Mouse (Mus musculus) MEL (cell line): ENCODE results near the gene Brf1. TPM values are rescaled to one million over a fixed set of nuclear protein-coding genes. Genes with fewer than 3 reads are reported as not detected.

ENCODE experiments used
- DNase-seq: peaks from one replicate; pipeline ENCODE4 v3.0.0; 2011; ENCODE audit warnings: low read depth, low spot score
- H3K27ac ChIP-seq: 2 replicates; pipeline ENCODE4 v1.5.1; 2012; ENCODE audit warnings: low read depth, mild to moderate bottlenecking, control low read depth, low read length, moderate library complexity; ENCODE audit not compliant: control insufficient read depth
- H3K27me3 ChIP-seq, 2 experiments: fragments of 150-350 bp in 1 of 2; sonication (generic) in 1 of 2; 2 replicates each; pipeline ENCODE4 v1.6.1; 2012; ENCODE audit warnings: low read length in 2 of 2, mild to moderate bottlenecking in 2 of 2, improper control_type of control experiment in 1 of 2, moderate library complexity in 1 of 2; ENCODE audit not compliant: insufficient read depth in 2 of 2, control insufficient read depth in 1 of 2
- H3K36me3 ChIP-seq, 2 experiments: 2 replicates each; pipeline ENCODE4 v1.6.1; 2012 to 2014; ENCODE audit warnings: low read length in 2 of 2, improper control_type of control experiment in 1 of 2, inconsistent platforms in 1 of 2, mild to moderate bottlenecking in 1 of 2; ENCODE audit not compliant: insufficient read depth in 2 of 2, control insufficient read depth in 1 of 2
- H3K4me1 ChIP-seq, 2 experiments: fragments of 150-350 bp in 1 of 2; sonication (generic) in 1 of 2; 2 replicates each; pipeline ENCODE4 v1.6.1; 2012; ENCODE audit warnings: low read length in 2 of 2, improper control_type of control experiment in 1 of 2, mild to moderate bottlenecking in 1 of 2; ENCODE audit not compliant: insufficient read depth in 2 of 2, control insufficient read depth in 1 of 2
- H3K4me3 ChIP-seq, 2 experiments: fragments of 150-350 bp in 1 of 2; sonication (generic) in 1 of 2; 2 replicates each; pipeline ENCODE4 v1.5.1; 2012; ENCODE audit warnings: low read depth in 2 of 2, low read length in 2 of 2, mild to moderate bottlenecking in 2 of 2, moderate library complexity in 2 of 2, control low read depth in 1 of 2, improper control_type of control experiment in 1 of 2; ENCODE audit not compliant: control insufficient read depth in 1 of 2, insufficient read depth in 1 of 2
- H3K79me2 ChIP-seq: 2 replicates; pipeline ENCODE4 v1.6.1; 2012; ENCODE audit warnings: mild to moderate bottlenecking, low read length, moderate library complexity; ENCODE audit not compliant: control insufficient read depth, poor library complexity, insufficient read depth
- H3K9ac ChIP-seq: 2 replicates; pipeline ENCODE4 v1.6.1; 2012; ENCODE audit warnings: low read depth, mild to moderate bottlenecking, control low read depth, low read length, moderate library complexity; ENCODE audit not compliant: control insufficient read depth, poor library complexity, severe bottlenecking
- H3K9me3 ChIP-seq: fragments of 150-350 bp; sonication (generic); replicated peaks from 2 replicates; pipeline ENCODE4 v1.6.1; 2012; ENCODE audit warnings: mild to moderate bottlenecking, low read length, improper control_type of control experiment, moderate library complexity; ENCODE audit not compliant: insufficient read depth
- CHD2 ChIP-seq: IDR thresholded peaks from 2 replicates; pipeline ENCODE4 v1.6.1; 2011; ENCODE audit warnings: low read length, improper control_type of control experiment
- CTCF ChIP-seq, 3 experiments: IDR thresholded peaks in 2 of 3; conservative IDR thresholded peaks in 1 of 3; 2 replicates each; pipeline ENCODE4 v1.5.1; 2011 to 2012; ENCODE audit warnings: low read length in 3 of 3, low read depth in 2 of 3, mild to moderate bottlenecking in 2 of 3, improper control_type of control experiment in 1 of 3, inconsistent platforms in 1 of 3, mixed read lengths in 1 of 3, moderate library complexity in 1 of 3; ENCODE audit not compliant: control insufficient read depth in 1 of 3, insufficient read depth in 1 of 3, poor library complexity in 1 of 3, severe bottlenecking in 1 of 3
- ELF1 ChIP-seq: IDR thresholded peaks from 2 replicates; pipeline ENCODE4 v1.6.1; 2014; ENCODE audit warnings: low read depth, mild to moderate bottlenecking, inconsistent platforms, low read length, improper control_type of control experiment, moderate library complexity
- GATA1 ChIP-seq: IDR thresholded peaks from 2 replicates; pipeline ENCODE4 v1.6.1; 2011; ENCODE audit warnings: low read depth, low read length, improper control_type of control experiment
- MAFK ChIP-seq: IDR thresholded peaks from 2 replicates; pipeline ENCODE4 v1.6.1; 2011; ENCODE audit warnings: low read depth, mild to moderate bottlenecking, low read length, improper control_type of control experiment, borderline replicate concordance
- MAX ChIP-seq: IDR thresholded peaks from 2 replicates; pipeline ENCODE4 v1.6.1; 2011; ENCODE audit warnings: low read length, improper control_type of control experiment
- MEF2A ChIP-seq: IDR thresholded peaks from 2 replicates; pipeline ENCODE4 v1.6.1; 2014; ENCODE audit warnings: low read depth, mild to moderate bottlenecking, inconsistent platforms, low read length, improper control_type of control experiment; ENCODE audit not compliant: poor library complexity, insufficient replicate concordance, severe bottlenecking; ENCODE audit errors: extremely low read depth
- MYB ChIP-seq: IDR thresholded peaks from 2 replicates; pipeline ENCODE4 v1.6.1; 2011; ENCODE audit warnings: mild to moderate bottlenecking, low read depth, low read length, improper control_type of control experiment
- NELFE ChIP-seq: IDR thresholded peaks from 2 replicates; pipeline ENCODE4 v1.6.1; 2011; ENCODE audit warnings: low read depth, low read length, improper control_type of control experiment
- NRF1 ChIP-seq: IDR thresholded peaks from 2 replicates; pipeline ENCODE4 v1.6.1; 2014; ENCODE audit warnings: low read depth, mild to moderate bottlenecking, inconsistent platforms, low read length, improper control_type of control experiment, moderate library complexity; ENCODE audit not compliant: poor library complexity, insufficient read depth, severe bottlenecking
- POLR2AphosphoS5 ChIP-seq: IDR thresholded peaks from 2 replicates; pipeline ENCODE4 v1.6.1; 2012; ENCODE audit warnings: low read depth, borderline replicate concordance, mild to moderate bottlenecking, inconsistent platforms, low read length, moderate library complexity, mixed read lengths
- SIN3A ChIP-seq: IDR thresholded peaks from 2 replicates; pipeline ENCODE4 v1.6.1; 2012; ENCODE audit warnings: low read length, improper control_type of control experiment, inconsistent platforms
- SMC3 ChIP-seq: IDR thresholded peaks from 2 replicates; pipeline ENCODE4 v1.6.1; 2011; ENCODE audit warnings: low read depth, low read length, improper control_type of control experiment
- USF2 ChIP-seq, 2 experiments: IDR thresholded peaks; 2 replicates each; pipeline ENCODE4 v1.6.1; 2011 to 2012; ENCODE audit warnings: improper control_type of control experiment in 2 of 2, low read length in 2 of 2, borderline replicate concordance in 1 of 2, inconsistent platforms in 1 of 2, low read depth in 1 of 2, mild to moderate bottlenecking in 1 of 2; ENCODE audit not compliant: insufficient read depth in 1 of 2
- ZC3H11A ChIP-seq: IDR thresholded peaks from 2 replicates; pipeline ENCODE4 v1.6.1; 2012; ENCODE audit warnings: low read depth, mild to moderate bottlenecking, inconsistent platforms, low read length, improper control_type of control experiment
- polyA plus RNA-seq, 2 experiments: library from polyadenylated mRNA; stranded (reverse) in 1 of 2; unstranded in 1 of 2; fragments of >175 nt in 1 of 2; fragments of >200 nt in 1 of 2; gene quantifications; 2 replicates each; pipeline versions ENCODE4 v1.2.1 to v1.2.4; 2012; ENCODE audit warnings: low replicate concordance in 2 of 2, low read depth in 1 of 2; ENCODE audit not compliant: insufficient read length in 2 of 2, insufficient read depth in 1 of 2, missing spikeins in 1 of 2
- total RNA-seq: library from RNA; depleted of rRNA; stranded (reverse); fragments of 300-350 nt; gene quantifications from 2 replicates; pipeline ENCODE4 v1.2.3, GENCODE M21; 2012

The Brf1 gene
- total and polyA plus RNA-seq, 3 experiments = 105 to 159 TPM; not detected in 1

DNA sequence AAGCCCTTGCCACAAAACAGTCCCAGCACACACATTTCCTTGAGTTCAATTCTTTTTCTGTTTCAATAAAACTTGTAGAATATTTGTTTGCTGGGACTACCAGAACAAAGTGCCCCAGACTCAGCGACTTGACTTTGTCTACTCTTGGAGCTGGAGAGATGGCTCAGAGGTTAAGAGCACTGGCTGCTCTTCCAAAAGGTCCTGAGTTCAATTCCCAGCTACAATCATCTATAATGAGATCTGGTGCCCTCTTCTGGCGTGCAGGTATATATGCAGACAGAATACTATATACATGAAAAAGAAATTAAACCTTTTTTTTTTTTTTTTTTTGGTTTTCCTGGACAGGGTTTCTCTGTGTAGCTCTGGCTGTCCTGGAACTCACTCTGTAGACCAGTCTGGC, 2.2 kb upstream of the Brf1 start (continued):
- TF ChIP-seq MEF2A = no peak
- TF ChIP-seq ZC3H11A = peak; percentile 69
- peak; percentile 69 for TF ChIP-seq SMC3
- no peak for TF ChIP-seq ELF1
- no peak for TF ChIP-seq NRF1
- TF ChIP-seq POLR2AphosphoS5 = no peak
- no peak for TF ChIP-seq NELFE
- no peak for TF ChIP-seq MAX

DNA sequence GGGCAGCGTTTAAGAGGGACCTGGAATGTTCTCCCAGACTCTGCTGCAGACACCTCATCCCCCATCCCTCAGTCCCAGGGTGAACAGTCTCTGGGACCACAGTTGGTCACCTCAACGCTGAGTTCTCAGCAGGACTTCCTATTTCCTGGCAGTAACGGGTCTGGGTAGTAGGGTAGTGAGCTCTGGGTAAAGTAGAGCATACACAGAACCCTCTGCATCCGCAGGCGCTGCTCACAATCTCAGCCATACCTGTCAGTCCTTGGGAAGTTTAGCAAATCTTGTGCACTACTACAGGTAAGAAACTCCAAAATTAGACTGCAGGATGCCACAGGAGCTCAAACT, 600 bp upstream of the Brf1 start:
- no peaks in the 10 kb centered on the region for H3K27me3 ChIP-seq
- no peak for DNase-seq
- peak overlapping the region; percentile 67 to 79 for H3K4me3 ChIP-seq
- H3K27ac ChIP-seq = peak overlapping the region; percentile 25
- H3K9ac ChIP-seq = peak overlapping the region; percentile 64
- peaks cover 43% of the 10 kb centered on the region for H3K79me2 ChIP-seq
- H3K9me3 ChIP-seq = no peaks in the 10 kb centered on the region
- peaks cover 9 to 21% of the 10 kb centered on the region in 2 experiments for H3K4me1 ChIP-seq
- TF ChIP-seq CHD2 (no peak), SIN3A (no peak), ELF1 (no peak), USF2 (IDR thresholded peaks at IDR 0.05; ENCODE audit: borderline replicate concordance in 1 of 2, insufficient read depth in 1 of 2, low read depth in 1 of 2, low read length in 2 of 2) (no peak)
- H3K36me3 ChIP-seq = peaks cover 10 to 20% of the 10 kb centered on the region in 2 experiments

DNA sequence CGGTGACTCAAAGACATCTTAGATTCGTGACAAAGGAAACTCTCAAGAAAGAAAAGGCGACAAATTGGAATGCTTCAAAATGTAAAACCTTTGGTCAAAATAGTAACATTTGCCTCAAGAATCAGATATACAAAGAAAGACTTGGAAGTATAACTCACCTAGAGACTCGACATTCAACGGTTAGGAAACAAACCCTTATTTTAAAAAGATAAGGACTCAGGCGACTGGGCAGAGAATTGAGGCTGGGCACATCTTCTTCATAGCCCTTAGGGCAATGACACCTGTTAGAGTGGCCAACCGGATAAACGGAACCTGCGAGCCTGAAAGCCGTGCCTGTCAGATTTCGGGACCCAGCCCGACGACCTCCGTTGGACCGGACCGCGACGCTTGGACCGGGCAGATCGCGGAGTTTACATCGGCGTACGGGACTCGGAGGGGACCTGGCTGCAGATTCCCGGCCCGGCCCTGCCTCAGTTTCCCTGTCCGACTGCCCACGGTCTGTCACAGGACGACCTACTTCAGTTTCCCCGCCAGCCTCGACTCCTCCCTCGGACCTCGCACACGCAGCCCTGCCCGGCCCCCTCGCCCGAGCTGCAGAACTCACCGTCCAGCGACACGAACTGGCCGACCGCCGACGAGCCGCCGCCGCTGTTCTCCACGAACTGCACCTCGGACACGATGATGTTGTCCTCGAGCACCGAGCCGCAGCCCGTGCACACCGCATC, 773 bp downstream of the Brf1 start:
- peak overlapping the region; percentile 89 for H3K9ac ChIP-seq
- peaks cover 57% of the 10 kb centered on the region for H3K79me2 ChIP-seq
- H3K4me1 ChIP-seq = peaks cover 9 to 21% of the 10 kb centered on the region in 2 experiments
- H3K27me3 ChIP-seq = no peaks in the 10 kb centered on the region
- peak; percentile 73 for DNase-seq
- TF ChIP-seq MYB = no peak
- TF ChIP-seq GATA1 = peak; percentile 58; the same call in 1 of the 2 replicates
- TF ChIP-seq CTCF (IDR thresholded peaks at IDR 0.05 in 2 of 3, conservative IDR thresholded peaks at IDR 0.05 in 1 of 3; ENCODE audit: control insufficient read depth in 1 of 3, insufficient read depth in 1 of 3, low read depth in 2 of 3, low read length in 3 of 3, poor library complexity in 1 of 3, severe bottlenecking in 1 of 3) = no peak
- TF ChIP-seq CHD2 = no peak
- no peak for TF ChIP-seq MAFK
- H3K4me3 ChIP-seq = peak overlapping the region; percentile 67 to 89
- peak overlapping the region; percentile 95 for H3K27ac ChIP-seq
- H3K9me3 ChIP-seq = no peaks in the 10 kb centered on the region
- peaks cover 10 to 20% of the 10 kb centered on the region in 2 experiments for H3K36me3 ChIP-seq
